29 mouse cellular contexts compared by ENCODE assay signal in the genomic region with DNA sequence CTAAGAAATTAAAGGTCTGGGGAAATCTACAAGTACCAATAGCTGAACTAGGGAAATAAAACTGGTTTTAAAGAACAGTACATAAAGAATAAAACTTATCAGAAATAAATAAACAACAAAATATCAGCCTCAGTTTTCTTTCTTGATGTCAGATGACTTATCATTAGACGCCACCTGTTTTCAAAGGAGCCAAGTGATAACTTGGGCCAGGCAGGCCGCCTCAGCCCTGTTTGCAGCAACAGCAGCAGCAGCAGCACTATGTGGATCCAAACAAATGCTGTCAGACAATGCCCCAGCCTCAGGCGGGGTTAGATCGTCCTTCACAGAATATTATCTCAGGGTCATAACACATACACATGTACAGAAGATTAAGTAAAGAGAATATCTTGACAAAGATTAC. TPM values are rescaled to one million over a fixed set of nuclear protein-coding genes. Genes with fewer than 3 reads are reported as not detected.
DNase-seq lines count a peak whose midpoint lies in the region; ATAC-seq and TF ChIP-seq lines count a peak whose summit lies in the region.
"Had no signal": no experiment of that assay in that cellular context is flagged by ENCODE, and none has a peak within 500 bp of the region (broad histone marks: within the 10 kb centered on the region; RNA-seq: fewer than 3 reads in every experiment).

No protein-coding gene starts in this region.

- peak; percentile 6 for DNase-seq in ovary, postnatal 36 days (ENCODE audit: low spot score)
- DNase-seq in ovary, adult 18-20 months (ENCODE audit: low spot score) = no peak
- DNase-seq in layer of hippocampus, postnatal 14 days (ENCODE audit: low spot score in 2 of 2) = no peak
- no peak for DNase-seq in forebrain, postnatal 0 days
- DNase-seq in layer of hippocampus, adult 2 months (ENCODE audit: low spot score in 2 of 2) = no peak
- DNase-seq: adrenal gland, postnatal 25 days; cerebellum, adult 18-20 months; cerebellum, postnatal 14 days; gastrocnemius, postnatal 14 days; heart, adult 11 months; heart, postnatal 36 days; kidney, adult 2 months; midbrain, embryonic 14.5 days; retina, postnatal 1 day; right cerebral cortex, postnatal 25 days; spleen, adult 18-20 months; thymus, adult 18-20 months; thymus, postnatal 4 days had no signal

- no peaks in the 10 kb centered on the region for H3K27me3 ChIP-seq in liver, embryonic 15.5 days
- H3K27me3 ChIP-seq in forebrain, postnatal 0 days (ENCODE audit: insufficient read depth, low read length) = no peaks in the 10 kb centered on the region
- H3K27me3 ChIP-seq: embryonic facial prominence, embryonic 13.5 days; forebrain, embryonic 15.5 days; heart, embryonic 15.5 days had no signal

- peaks cover 21% of the 10 kb centered on the region; the same call in 1 of the 2 replicates for H3K36me3 ChIP-seq in liver, embryonic 15.5 days (replicated peaks)
- H3K36me3 ChIP-seq in forebrain, postnatal 0 days (ENCODE audit: insufficient read depth) = peaks cover 44% of the 10 kb centered on the region

- H3K9me3 ChIP-seq in liver, embryonic 15.5 days (replicated peaks) = no peaks in the 10 kb centered on the region
- H3K9me3 ChIP-seq in forebrain, postnatal 0 days (ENCODE audit: low read length) = no peaks in the 10 kb centered on the region
- H3K9me3 ChIP-seq: embryonic facial prominence, embryonic 13.5 days; forebrain, embryonic 15.5 days; heart, embryonic 15.5 days; limb, embryonic 10.5 days had no signal

- H3K4me3 ChIP-seq in liver, embryonic 15.5 days (replicated peaks) = no peak overlapping the region
- H3K4me3 ChIP-seq in forebrain, postnatal 0 days (ENCODE audit: low read depth, low read length) = no peak overlapping the region
- H3K4me3 ChIP-seq in layer of hippocampus, adult 2 months = no peak overlapping the region
- H3K4me3 ChIP-seq: embryonic facial prominence, embryonic 13.5 days; forebrain, embryonic 15.5 days; heart, embryonic 15.5 days; limb, embryonic 10.5 days had no signal

- 16% methylated on average over 4 of the region's 4 CpGs for WGBS in liver, embryonic 15.5 days (ENCODE audit: insufficient replicate concordance)
- 89% methylated on average over 4 of the region's 4 CpGs for WGBS in forebrain, postnatal 0 days

- H3K4me2 ChIP-seq in liver, embryonic 15.5 days = peak overlapping the region; percentile 41
- no peak overlapping the region for H3K4me2 ChIP-seq in forebrain, postnatal 0 days (ENCODE audit: low read depth)
- H3K4me2 ChIP-seq: embryonic facial prominence, embryonic 13.5 days; forebrain, embryonic 15.5 days; heart, embryonic 15.5 days; hindbrain, embryonic 14.5 days had no signal

- H3K9ac ChIP-seq in liver, embryonic 15.5 days = no peak overlapping the region
- no peak overlapping the region for H3K9ac ChIP-seq in forebrain, postnatal 0 days
- H3K9ac ChIP-seq: embryonic facial prominence, embryonic 13.5 days; forebrain, embryonic 15.5 days; heart, embryonic 15.5 days; hindbrain, embryonic 14.5 days had no signal

- peak overlapping the region; percentile 86 for H3K27ac ChIP-seq in liver, embryonic 15.5 days (replicated peaks)
- H3K27ac ChIP-seq in forebrain, postnatal 0 days (ENCODE audit: low read depth, low read length) = no peak overlapping the region
- H3K27ac ChIP-seq in layer of hippocampus, adult 2 months = no peak overlapping the region; the same call in 1 of the 2 replicates
- H3K27ac ChIP-seq: embryonic facial prominence, embryonic 13.5 days; forebrain, embryonic 15.5 days; heart, embryonic 15.5 days; hindbrain, embryonic 14.5 days; kidney, postnatal 0 days; limb, embryonic 10.5 days had no signal

- peak; percentile 79 for ATAC-seq in erythroid progenitor cell, adult 5-6 weeks (replicated peaks; ENCODE audit: low FRiP score, poor library complexity, severe bottlenecking)
- peak; percentile 81 for ATAC-seq in liver, embryonic 15.5 days (ENCODE audit: insufficient read depth)
- ATAC-seq in forebrain, postnatal 0 days = no peak
- ATAC-seq: CD4-positive, CD25-positive, alpha-beta regulatory T cell, adult 4 months; forebrain, embryonic 15.5 days; inflammation-experienced regulatory T-cells, adult 6 months; lung, postnatal 0 days had no signal

- TF ChIP-seq CTCF in forebrain, postnatal 0 days (IDR thresholded peaks at IDR 0.05; ENCODE audit: low read depth) = no peak
- no peak for TF ChIP-seq CTCF in layer of hippocampus, adult 2 months (conservative IDR thresholded peaks at IDR 0.05)

- H3K4me1 ChIP-seq in liver, embryonic 15.5 days (replicated peaks) = peaks cover 35% of the 10 kb centered on the region
- no peaks in the 10 kb centered on the region for H3K4me1 ChIP-seq in forebrain, postnatal 0 days (ENCODE audit: insufficient read depth)
- H3K4me1 ChIP-seq: embryonic facial prominence, embryonic 13.5 days; forebrain, embryonic 15.5 days; heart, embryonic 15.5 days; limb, embryonic 10.5 days had no signal

RNA-seq across cellular contexts. Expression of a gene that starts 41.4 kb away (rescaled TPM):
- total RNA-seq in erythroid progenitor cell, adult 5-6 weeks (2015; ENCODE audit: low replicate concordance) = 15.5 and 36.4 TPM in 2 replicates
- total RNA-seq in erythroid progenitor cell, adult 5-6 weeks (2017; ENCODE audit: low replicate concordance) = 35.6 and 38.9 TPM in 2 replicates
- polyA plus RNA-seq in liver, embryonic 15.5 days (2015; fragmentation: Nextera tagmentation; extraction: Ambion mirVana) = 6.7 and 7.2 TPM in 2 replicates
- 100 to 1,000 TPM; 169 to 185 TPM for total RNA-seq in layer of hippocampus, postnatal 14 days (2021)
- total RNA-seq in forebrain, postnatal 0 days (2014; rRNA removed) = 99.9 and 117 TPM in 2 replicates
- 20.3 and 32.9 TPM in 2 replicates for polyA plus RNA-seq in forebrain, postnatal 0 days (2015; fragmentation: Nextera tagmentation; extraction: Ambion mirVana)
- 100 to 1,000 TPM; 194 to 196 TPM for total RNA-seq in layer of hippocampus, adult 2 months (2021)
